Mouse (Mus musculus) kidney, adult 18-20 months (tissue): ENCODE results near the gene Gm960.
"Not testable (repeated sequence)": the region's sequence is repeated elsewhere in the genome, so short reads cannot be mapped to it uniquely, and the experiment has no call there.

Experiments used
- DNase-seq: peaks from one replicate; pipeline ENCODE4 v3.0.0; 2021

Gene Gm960

DNA sequence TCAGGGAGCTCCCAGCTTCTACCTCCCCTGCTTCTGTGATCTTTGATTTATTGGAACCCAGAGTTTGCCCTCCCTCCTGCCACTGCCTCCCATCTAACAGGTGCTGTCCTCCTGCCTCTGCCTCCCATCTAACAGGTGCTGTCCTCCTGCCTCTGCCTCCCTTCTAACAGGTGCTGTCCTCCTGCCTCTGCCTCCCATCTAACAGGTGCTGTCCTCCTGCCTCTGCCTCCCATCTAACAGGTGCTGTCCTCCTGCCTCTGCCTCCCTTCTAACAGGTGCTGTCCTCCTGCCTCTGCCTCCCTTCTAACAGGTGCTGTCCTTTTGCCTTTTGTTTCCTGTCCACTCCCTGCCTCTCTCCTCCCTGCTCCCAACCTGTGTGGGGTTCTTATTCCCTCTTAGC lies 111.7 kb downstream of the Gm960 start:
- not testable (repeated sequence) for DNase-seq

DNA sequence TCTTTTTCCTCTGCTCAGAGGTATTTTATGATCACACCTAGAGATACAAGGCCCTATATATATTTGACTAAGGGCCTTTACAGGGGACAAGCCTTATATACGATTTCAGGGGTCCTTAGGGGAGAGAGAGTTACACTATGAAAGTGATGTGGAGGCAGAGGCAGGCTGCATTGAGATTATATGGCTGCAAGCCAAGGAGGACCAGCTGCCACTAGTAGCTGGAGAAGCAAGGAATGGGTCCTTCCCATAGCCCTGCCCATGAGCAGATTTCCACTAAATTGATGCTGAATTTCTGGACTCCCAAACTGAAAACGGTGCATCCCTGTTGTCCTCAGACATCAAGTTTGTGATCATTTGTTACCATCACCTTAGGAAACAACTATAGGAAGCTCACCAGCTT lies 114.6 kb downstream of the Gm960 start:
- DNase-seq = no peak

DNA sequence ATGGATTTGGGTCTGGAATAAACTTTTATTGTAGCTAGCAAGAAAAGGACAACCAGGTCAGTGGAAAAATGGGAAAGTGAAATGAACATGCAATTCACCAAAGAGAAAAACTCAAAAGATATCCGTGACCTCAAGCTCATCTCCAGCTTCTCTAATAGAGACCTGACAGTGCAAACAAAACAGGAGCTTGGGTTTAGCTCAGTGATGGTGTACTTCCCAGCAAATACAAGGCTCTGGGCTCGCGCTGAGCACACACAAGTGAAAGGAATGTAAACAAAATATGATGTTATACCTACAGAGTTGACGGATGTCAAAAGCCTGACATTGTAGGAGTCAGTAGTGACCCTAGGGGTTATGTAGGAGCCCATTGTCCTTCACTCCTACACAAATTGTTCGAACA lies 119.2 kb downstream of the Gm960 start:
- DNase-seq = no peak

DNA sequence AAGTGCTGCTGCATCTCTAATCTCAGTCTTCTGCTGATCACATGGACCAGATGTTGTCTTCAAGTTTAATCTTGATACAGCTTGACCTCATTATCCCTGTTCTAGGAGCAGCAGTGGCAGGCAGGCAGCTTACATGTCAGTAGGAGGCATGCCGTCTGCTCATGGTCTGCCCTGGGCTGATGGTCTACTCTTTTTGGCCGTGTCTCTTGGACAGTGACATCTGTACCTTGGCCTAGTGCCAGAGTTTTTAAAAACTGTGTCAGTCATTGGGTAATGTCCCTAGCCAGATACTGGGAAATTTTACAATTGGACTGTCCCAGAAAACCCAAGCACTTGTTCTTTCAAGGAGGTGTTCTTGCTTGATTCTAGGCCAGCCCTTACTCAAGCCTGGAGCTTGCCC lies 119.7 kb downstream of the Gm960 start:
- DNase-seq = no peak
